Mouse (Mus musculus): ENCODE data around the gene Ddx41. TPM values are rescaled to one million over a fixed set of nuclear protein-coding genes. Genes with fewer than 3 reads are reported as not detected.

Gene Ddx41
- total RNA-seq, 2 experiments from 2014 or later = 11.6 to 13.8 TPM

DNA sequence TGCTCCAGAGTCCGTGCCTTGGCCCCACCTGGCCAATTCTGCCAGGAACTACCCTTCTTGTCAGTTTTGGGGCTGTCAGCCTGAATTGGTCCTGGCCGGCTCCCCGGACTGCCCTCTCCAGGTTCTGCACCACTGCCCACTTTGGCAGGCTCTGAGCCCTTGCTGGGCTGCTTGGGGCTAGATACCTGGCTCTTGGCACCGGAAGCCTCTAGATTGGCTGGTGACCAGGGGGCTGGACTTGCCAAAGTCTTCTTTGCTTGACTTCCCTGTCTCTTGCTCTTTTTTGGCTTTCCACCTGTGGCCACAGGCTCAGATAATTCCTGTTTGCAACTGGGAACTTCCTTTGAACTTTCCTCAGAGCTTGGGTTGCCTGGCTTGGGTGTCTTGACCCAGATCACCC, 6.4 kb upstream of the Ddx41 start:
- no peak for DNase-seq

DNA sequence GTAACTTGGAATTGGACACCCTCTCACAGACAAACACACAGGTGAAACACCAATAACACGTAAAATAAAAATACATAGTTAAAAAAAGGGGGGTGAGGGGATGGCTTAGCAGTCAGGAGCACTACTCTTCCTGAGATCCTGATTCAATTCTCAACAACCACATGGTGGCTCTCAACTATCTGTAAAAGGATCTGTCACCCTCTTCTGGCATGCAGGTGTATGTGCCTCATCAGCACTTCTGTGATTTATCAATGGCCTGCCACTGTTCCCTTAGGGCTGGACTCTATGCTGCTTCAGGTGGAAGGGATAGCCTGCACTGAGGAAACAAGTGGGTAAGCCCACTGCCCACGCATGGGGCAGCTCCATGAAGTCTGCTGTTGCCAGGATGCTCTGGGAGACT, 4.5 kb upstream of the Ddx41 start:
- peak in 1 of 2 experiments; percentile 45 for DNase-seq

DNA sequence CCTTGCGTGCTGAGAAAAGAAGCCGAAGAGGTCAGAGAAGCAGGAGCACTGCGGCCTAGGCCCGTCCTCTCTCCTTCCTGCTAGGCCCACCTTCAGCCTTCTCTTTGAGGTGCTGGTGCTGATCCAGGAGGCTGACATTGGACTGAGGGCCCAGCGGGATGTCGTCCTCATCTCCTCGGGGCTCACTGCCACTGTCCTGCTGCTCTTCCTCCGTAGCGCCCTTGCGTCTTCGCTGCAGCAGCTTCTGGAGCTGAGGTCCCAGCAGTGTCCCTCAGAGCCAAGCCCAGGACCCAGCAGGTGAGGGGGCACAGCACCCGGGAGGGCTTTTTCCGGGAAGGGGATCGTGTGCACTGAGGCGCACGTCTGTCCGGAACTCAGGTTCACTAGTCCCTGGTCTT, 663 bp downstream of the Ddx41 start:
- DNase-seq = no peak

DNA sequence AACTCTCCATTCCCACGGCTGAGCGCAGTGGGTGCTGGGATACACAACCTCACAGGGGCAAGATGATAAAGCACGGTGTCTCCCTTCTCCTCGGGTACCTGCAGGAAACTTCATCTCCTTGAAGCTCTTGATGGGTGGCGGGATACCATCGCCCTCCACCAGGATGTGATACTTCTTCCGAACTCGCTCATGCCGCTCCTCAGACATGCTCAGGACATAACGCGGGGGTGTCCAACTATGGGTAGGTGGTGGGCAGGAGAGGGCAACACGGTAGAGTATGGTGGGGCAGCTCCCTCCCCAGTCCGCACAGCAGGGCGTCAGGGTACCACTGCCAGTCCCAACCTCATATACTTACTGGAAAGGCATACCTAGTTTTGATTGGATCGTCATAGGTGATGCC, 1.3 kb downstream of the Ddx41 start:
- no peak for DNase-seq

DNA sequence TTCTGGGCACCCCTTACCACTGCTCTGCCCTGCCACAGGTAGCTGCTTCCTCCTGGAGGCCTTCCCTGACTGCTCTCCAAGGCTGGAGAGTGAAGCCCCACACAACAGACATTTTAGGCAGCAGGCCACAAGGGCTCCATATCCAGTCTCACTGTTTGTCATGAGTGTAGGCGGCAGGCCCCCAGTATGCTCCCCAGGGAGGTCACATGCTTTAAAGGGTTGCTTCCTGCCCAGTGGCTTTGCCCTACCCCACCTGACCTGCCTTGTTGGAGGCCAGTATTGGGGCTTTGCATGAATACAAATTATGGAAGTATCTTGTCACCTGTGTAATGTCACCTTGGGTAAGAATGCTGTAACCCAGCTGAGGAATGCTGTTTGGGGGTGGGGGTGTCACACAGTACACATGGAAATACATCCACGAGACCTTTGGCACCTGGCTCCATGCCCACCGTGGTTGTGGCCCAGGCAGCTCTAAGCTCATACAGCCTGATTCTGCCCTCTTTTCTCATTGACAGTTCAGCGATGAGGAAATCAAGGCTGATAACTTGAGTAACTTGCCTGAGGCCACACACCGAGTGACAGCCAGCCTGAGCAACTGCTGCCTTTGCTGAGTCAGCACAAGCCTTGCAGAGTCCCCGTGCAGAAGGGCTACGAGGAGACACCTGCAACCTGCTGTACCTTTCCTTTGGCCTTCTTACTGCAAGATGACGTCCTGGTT, 7.1 kb downstream of the Ddx41 start, which contains the start of gene Dok3:
Dok3 (minus strand) TSS at position 99 of the 718 bp plus-strand sequence.
- no peak for DNase-seq

DNA sequence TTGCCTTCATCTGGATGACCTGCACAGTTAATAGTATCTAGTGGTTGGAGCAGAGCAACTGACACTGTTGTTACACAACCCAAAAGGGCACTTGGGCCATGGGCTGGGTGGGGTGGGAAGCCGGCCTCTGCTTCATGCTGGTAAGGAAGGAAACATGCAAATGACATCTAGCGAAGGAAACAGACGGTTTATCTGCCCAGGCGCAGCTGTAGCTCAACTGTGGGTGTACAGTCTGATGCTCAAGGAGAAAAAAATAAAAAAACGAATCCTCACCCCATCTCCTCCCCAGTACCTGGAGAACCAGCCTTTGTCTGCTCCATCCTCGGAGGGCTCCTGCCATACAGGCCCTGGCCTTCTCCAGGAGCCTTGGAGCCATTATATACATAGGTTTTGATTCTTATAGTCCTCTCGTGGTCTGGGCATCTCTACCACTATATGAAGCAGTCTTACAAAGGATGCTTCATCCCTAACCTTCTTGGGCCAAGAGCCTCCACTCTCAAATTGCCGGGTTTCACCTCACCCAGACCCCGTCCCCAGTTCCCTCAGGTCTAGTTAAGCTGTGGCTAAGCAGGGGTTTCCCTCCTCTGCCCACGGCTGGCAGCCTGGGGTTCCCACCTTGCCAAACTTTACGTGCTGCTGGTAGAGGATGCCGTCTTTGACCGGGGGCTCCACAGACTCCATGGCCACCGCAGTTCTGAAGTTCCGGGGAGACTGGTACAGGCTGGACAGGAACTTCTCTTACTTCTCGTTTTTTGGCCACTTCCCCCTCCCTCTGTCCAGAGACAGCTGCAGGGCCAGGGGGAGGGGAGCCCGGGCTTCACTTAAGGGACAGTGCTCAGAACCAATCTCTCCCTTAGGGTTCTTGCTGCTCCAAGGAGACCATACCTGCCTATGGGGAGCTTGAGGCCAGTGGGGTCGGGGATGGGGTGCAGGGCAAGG, 8.4 kb downstream of the Ddx41 start:
- peak in 1 of 2 experiments; percentile 64 for DNase-seq

DNA sequence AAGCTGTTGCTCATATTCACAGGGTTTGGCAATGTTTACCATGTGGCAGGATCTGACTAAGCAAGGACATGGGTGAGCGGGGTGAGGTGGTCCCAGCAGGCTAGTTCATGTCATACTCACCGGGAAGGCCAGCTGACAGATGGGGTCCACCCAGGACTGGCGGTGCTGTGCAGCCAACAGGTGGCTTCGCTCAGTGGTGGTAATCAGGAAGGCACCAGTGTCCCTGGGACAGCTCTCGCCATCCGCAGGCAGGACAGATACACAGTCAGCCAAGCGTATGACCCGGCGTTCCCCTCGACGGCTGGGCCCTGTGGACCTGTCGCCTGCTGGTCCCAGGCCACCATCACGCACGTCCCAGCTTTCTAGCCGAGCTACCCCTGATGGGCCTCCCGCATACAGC, 9.2 kb downstream of the Ddx41 start:
- DNase-seq = no peak

DNA sequence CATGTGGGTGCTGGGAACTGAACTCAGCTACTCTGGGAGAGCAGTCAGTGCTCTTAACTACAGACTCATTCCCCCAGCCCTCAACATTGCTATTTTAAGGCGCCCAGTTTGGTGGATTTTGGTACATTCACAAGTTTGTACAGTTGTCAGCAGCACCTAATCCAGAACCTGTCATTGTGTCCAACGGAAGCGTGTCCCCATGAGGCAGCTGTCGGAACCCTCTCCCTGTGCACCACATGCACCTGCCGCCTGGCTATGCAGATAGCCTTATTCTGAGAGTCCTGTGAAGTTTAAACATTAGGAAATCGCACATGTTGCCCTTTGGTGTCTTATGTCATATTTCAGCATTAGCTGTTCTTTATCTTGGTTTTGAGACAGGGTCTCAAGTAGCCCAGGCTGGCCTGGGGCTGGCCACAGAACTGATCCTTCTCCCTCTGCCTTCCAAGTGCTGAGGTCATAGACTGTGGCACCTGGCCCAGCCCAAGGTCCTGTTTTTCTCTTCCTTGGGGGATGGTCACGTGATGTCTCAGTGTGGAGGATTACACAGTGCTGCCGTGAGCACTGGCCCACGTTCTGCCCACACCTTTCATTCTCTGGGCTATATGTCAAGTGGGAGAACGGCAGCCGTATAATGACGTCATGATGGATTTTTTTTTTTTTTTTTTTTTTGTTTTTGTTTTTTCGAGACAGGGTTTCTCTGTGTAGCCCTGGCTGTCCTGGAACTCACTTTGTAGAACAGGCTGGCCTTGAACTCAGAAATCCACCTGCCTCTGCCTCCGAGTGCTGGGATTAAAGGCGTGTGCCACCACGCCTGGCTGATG, 10.5 kb downstream of the Ddx41 start:
- DNase-seq = no peak

DNA sequence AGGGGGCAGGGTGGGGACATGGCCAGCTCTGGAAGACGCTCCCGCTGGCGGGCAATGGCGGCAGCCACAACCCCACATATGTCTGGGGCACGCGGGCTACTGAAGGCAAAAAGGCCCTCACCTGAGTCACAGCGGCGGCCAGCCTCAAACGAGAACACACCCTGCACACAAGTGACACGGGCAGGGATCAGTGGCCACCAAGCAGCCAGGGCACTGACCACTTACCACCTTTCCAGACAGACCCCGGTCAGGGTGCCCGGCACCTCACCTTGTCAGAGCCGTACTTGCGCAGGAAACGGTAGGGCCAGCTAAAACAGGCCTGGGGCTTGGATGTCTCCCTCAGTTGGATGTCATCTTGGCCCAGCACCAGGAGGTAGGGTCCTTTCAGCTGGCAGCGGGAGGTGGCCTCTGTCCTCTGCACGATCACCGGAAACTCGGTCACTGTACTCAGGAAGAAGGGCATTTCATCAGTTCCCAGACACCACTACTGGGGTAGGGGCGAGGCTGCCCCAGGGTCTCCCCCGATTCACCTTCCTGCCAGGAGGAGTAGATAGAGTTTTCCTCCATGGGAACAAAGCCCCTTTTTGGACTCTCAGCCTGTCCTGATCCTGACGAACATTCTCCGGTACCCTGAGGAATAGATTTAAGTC, 12.4 kb downstream of the Ddx41 start:
- DNase-seq = no peak

DNA sequence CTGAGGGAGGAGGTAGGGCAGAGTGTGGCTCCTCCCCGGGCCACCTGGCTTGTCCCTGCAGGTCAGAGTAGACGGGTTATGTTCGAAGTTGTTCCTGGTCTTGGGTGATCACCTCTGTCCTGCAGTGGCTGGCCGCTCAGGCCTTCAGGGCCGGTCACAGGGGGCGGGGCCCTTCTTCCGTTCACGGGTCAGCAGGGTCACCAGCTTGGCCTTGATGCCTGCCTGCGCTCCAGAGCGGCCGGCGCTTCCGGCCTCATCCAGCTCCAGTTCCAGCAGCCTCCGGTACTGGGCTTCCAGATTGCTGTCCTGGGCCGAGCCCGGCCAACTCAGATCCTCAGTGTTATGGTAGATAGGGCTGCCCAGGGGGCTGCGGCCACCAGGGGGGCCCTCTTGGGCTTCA, 13.2 kb downstream of the Ddx41 start:
- peak; percentile 56 to 75 for DNase-seq

DNA sequence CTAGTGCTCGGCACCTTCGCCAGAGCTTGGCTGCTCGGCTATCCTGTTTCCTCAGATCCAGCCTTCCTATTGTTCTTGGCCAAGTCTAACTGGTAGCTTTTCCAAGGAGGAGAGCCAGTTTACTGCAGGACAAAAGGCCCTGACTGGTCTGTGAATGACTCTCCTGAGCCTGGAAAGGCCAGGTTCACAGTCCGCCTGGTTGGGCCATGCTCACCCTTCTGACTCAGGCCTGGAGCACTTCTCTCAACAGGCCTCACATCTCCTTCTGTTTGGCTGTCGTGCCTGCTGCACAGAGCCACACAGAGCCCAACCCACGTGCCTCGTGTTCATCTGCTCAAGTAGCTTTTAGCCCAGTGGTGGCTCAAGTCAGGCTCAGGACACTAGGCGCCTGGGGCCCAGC, 13.7 kb downstream of the Ddx41 start:
- peak; percentile 33 to 65 for DNase-seq

DNA sequence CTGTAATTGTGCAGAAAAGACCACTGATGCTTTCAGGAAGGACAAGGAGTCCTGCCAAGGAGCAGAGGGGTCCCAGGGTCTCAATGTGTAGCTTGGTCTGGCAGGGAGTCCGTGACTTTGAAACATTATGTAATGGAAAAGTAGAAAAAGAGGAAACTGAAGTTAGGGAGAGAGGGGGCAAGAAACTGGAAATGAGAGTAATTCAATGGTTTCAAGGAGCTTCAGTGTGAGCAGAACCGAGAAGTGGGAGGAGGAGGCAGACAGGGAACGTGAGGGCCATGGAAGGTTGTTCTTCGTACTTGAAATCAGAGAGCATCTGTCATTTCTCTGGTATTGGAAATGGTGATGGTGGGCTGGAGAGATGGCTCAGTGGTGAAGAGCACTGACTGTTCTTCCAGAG, 16.9 kb downstream of the Ddx41 start:
- DNase-seq = no peak

DNA sequence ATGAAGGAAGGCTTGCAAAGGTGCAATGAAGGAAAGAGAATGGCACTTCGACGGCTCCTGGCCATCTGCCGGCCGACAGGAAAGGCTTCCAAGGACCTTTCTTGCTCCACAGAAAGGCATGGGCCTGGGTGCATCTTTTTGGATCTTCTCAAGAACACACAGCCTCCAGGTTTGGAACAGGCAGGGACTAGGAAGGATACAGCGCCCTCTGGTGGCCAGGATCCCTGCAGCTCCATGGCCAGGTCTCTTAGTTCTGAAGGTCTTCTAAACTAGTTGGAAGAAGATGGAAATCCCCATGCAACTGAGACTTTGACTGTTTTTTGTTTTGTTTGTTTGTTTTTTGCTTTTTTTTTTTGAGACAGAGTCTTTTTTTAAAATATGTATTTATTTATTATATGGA, 19.5 kb downstream of the Ddx41 start:
- DNase-seq = peak; percentile 84 to 94

DNA sequence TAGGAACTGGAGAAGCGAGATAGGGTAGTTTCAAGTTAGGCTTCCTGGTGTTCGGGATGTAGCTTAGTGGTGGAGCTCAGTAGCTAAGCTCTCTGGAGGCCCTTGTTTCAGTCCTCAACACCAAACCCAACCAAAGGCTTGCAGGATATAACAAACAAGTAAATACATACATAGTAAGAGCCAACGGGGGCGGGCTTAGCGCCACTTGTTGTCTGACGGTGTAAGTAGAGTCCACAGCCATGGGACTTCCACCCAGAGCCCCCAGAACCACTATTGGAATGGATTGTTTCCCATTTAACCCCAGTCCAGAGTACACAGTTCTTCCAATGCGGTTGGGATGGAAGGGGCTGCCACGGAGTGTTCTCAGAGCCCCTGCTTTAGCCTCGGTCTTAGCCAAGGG, 22.6 kb downstream of the Ddx41 start:
- DNase-seq = no peak

DNA sequence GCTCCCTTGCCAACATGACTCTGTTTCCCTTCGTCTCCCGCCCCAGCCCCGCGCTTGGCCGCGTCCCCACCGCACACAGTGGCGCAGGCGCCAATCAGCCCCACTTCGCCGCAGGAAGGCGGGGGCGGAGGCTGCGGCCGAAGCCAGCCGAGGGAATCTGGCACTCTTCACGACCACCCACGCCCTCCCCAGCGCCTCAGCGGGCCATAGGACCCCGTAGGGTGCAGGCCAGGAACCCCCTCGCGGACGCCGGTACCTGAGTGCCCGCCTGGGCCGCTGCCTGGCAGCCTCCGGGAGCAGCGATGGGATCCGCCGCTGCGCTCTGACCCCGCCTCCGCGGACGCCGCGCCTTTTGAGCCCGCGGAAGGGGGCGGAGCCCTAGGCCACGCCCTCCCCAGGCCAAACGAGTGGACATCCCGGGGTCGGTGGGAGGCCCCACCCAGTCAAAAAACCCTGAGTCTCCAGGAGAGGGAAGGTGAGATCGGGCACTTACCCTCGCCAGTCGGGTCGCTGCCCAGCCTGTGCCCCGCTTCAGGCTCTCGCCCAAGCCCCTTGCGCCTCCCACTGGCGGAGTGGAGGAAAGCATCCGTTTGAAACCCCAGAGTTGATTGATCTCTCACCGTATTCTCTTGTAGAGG, 23.2 kb downstream of the Ddx41 start, which contains the start of gene Pdlim7:
Pdlim7 (minus strand) TSS at position 566 of the 638 bp plus-strand sequence.
- peak; percentile 93 to 96 for DNase-seq

DNA sequence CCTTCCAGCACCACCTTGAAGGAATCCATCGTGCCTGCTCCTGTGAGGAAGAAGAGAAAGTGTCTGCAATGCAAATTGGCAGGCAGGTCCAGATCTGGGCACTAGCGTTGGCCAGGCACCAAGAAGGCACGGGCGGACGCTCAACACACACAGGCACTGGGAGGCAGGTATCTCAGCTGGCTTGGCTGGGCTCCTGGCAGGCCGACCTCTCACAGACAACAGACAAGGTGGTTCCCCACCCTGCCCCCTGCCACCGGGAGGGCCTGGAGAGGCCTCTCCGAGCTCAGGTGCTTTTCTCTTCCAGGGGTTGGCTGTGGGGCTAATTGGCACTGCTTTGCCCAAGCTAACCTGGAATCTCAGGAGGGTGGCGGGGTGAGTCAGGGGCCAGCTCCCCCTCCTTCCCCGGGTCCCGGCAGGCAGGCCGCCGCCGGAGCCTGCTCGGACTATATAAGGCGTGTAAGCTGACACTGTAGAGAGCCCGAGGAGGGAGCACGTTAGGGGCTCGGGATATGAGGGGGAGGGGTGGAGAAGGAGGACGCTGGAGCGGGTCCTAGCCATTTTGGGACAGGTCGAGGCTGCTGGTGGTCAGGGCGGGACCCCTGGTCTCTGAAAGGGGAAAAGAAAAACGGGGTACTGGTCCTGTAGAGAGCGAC, 24.0 kb downstream of the Ddx41 start:
- DNase-seq = peak; percentile 69 to 76

DNA sequence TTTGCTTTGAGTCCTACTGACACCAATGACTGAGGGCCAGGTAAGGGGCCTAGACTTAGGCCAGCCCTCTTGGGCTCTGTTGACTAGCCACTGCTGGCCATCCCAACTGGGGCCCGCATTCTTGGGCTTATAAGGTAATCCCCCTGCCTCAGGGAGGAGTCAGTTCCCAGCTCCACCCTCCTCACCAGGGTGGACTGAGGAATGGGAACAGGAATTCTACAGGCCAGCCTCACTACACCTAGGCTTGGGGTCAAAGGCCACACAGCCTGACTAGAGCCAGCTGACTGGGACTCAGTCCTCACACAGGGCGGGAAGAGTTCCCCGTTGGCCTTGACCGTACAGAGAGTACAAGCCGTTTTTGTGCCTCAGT, 25.0 kb downstream of the Ddx41 start:
- no peak for DNase-seq

DNA sequence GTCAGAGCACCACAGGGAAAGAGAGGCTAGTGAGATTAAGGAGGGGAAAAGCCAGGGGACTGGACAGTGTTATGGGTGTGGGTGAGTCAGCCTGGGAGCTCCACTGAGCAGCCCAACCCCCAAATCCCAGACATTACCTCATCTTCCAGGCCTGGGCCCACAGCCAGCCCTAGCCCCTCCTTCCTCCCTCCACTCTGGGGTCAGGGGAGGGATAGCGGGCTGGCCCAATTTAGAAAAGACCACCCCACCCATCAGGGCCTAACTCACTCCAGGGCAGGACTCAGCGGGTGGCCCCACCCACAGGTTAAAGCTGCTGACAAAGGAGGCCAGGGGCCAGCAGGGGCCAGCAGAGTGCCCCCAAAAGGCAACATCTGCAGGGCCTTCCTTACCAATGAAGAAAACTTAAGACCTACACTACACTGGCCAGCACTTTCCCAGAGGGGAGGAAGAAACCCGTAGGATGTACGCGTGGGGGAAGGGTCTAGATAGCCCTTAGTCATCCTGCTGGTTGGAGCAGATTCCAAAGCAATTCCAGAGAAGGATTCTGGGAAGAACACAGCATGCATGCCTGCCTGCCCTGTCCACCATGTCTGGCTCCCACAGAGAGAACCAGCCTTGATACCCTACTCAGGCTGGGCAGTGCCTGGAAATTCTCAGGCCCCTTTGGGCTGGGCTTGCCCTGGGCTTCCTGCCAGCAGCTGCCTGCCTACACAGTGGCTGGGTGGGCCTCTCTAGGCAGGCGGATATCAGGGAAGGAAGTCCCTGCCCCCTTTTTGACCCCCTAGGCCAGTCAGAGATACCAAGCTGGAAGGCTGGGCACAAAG, 25.6 kb downstream of the Ddx41 start:
- DNase-seq = peak; percentile 88 to 95

DNA sequence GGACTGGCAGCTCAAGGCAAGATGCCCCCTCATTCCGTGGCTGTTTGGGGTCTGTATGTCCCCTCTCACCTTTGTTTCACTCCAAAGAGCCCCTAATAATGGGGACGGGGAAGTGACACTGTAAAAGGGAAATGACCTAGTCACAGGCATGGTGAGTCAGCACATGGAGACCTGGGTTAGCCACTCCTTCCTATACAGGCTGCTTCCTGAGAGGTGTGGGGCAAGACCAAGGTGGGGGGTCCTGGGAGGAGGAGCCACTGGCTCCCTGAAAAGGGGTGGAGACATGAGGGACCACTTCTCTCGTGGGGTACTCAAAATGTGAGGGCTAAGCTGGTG, 26.2 kb downstream of the Ddx41 start:
- DNase-seq = no peak

DNA sequence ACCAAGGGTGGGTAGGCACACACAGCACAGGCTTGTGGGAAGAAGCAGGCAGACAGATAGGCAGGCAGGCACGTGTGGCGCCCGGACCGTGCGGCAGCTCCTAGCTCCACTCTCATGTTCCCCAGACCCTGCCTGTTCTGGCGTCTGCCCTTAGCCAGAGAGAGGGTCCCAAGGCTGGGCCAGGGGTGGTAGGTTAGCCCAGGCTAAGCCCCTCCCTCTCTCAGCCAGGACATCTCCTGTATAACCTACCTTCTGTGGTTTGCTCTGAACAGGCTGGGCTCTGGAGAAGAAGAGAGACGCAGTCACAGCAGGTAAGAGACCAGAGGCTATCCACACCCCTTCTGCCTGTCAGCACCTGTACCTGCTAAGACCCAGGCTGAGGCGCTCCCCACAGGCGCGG, 27.9 kb downstream of the Ddx41 start:
- DNase-seq = no peak
